Mouse (Mus musculus) cerebellum, adult 11-12 months (tissue): Measurements from ENCODE around the gene Slc25a24.

Experiments used
- DNase-seq: peaks from one replicate; pipeline ENCODE4 v3.0.0; 2022

Slc25a24 gene

GRCm38 (mm10) chr3:109171070-109171778 is 48.3 kb downstream of the Slc25a24 start:
- peak; percentile 20 for DNase-seq

- no peak for DNase-seq
Measured at GRCm38 (mm10) chr3:109174394-109174793, 51.4 kb downstream of the Slc25a24 start.

- no peak for DNase-seq
Measured at GRCm38 (mm10) chr3:109178705-109179104, 55.8 kb downstream of the Slc25a24 start.

GRCm38 (mm10) chr3:109179528-109180076 is 56.7 kb downstream of the Slc25a24 start:
- no peak for DNase-seq

GRCm38 (mm10) chr3:109196166-109196565 is 73.2 kb downstream of the Slc25a24 start:
- no peak for DNase-seq

- no peak for DNase-seq
Measured at GRCm38 (mm10) chr3:109199280-109199679, 76.3 kb downstream of the Slc25a24 start.

- no peak for DNase-seq
Measured at GRCm38 (mm10) chr3:109212322-109212721, 89.4 kb downstream of the Slc25a24 start.

GRCm38 (mm10) chr3:109216352-109216751 is 93.4 kb downstream of the Slc25a24 start:
- no peak for DNase-seq
